Mouse (Mus musculus) heart, embryonic 10.5 days (tissue): ENCODE results near the gene Pde8b. TPM values are rescaled to one million over a fixed set of nuclear protein-coding genes. Genes with fewer than 3 reads are reported as not detected.

Experiments
- DNase-seq: peaks from one replicate; pipeline ENCODE4 v3.0.0-alpha.2; 2017; ENCODE audit warnings: low spot score
- H3K27ac ChIP-seq: fragments of 300-500 bp; sonication (generic); 2 replicates; pipeline ENCODE4 v1.5.1; 2016; ENCODE audit warnings: mild to moderate bottlenecking
- H3K27me3 ChIP-seq: fragments of 300-500 bp; sonication (generic); 2 replicates; pipeline ENCODE4 v1.6.1; 2016; ENCODE audit warnings: mild to moderate bottlenecking; ENCODE audit not compliant: poor library complexity, insufficient read depth, severe bottlenecking
- H3K36me3 ChIP-seq: fragments of 300-500 bp; sonication (generic); 2 replicates; pipeline ENCODE4 v1.6.1; 2016; ENCODE audit warnings: mild to moderate bottlenecking, moderate library complexity
- H3K4me1 ChIP-seq: fragments of 300-500 bp; sonication (generic); 2 replicates; pipeline ENCODE4 v1.6.1; 2016; ENCODE audit warnings: mild to moderate bottlenecking
- H3K4me3 ChIP-seq: fragments of 300-500 bp; sonication (generic); 2 replicates; pipeline ENCODE4 v1.5.1; 2016; ENCODE audit warnings: mild to moderate bottlenecking, moderate library complexity
- H3K9me3 ChIP-seq: fragments of 300-500 bp; sonication (generic); 2 replicates; pipeline ENCODE4 v1.6.1; 2016; ENCODE audit warnings: mild to moderate bottlenecking, moderate library complexity
- WGBS: fragments of 180-500 bp; shearing (Covaris S2); methylation state at CpG from one replicate; pipeline ENCODE4 v1.1.7; 2016; 5-methylcytosine and 5-hydroxymethylcytosine counted together
- polyA plus RNA-seq: library from polyadenylated mRNA; unstranded; fragments of >200 nt; fragmentation: Nextera tagmentation; extraction: Ambion mirVana; gene quantifications from 2 replicates; pipeline ENCODE4 v1.2.1, GENCODE M21; 2016

Pde8b gene
- polyA plus RNA-seq, 1 experiment from 2014 or later = 0.93 TPM

DNA sequence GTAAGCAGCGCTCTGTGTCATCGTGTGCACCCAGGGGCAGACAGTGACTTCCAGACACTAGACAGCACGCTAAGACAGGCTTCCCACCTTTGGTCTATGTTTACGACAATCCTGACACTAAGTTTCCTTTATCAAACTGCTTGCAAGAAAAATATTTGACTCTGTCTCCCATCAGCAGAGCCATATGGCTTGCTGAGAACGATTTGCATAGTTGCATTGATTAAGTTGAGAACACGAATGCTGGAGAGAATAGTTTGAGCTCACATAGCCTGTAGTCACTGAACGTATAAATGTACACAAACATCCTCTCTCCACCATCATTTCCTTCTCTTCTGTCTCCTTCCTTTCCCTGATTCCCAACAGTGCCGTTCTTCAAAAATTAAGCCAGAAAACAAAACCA is 49.3 kb downstream of the Pde8b start:
- H3K9me3 ChIP-seq = no peaks in the 10 kb centered on the region
- no peak overlapping the region for H3K4me3 ChIP-seq
- WGBS = 81% methylated on average over 8 of the region's 8 CpGs
- H3K4me1 ChIP-seq = no peaks in the 10 kb centered on the region
- no peak overlapping the region for H3K27ac ChIP-seq
- H3K36me3 ChIP-seq = no peaks in the 10 kb centered on the region
- DNase-seq = no peak
- no peaks in the 10 kb centered on the region for H3K27me3 ChIP-seq

GRCm38 (mm10) chr13:95200036-95200435 is 50.1 kb downstream of the Pde8b start:
- no peak for DNase-seq
- no peak overlapping the region for H3K4me3 ChIP-seq
- H3K36me3 ChIP-seq = no peaks in the 10 kb centered on the region

DNA sequence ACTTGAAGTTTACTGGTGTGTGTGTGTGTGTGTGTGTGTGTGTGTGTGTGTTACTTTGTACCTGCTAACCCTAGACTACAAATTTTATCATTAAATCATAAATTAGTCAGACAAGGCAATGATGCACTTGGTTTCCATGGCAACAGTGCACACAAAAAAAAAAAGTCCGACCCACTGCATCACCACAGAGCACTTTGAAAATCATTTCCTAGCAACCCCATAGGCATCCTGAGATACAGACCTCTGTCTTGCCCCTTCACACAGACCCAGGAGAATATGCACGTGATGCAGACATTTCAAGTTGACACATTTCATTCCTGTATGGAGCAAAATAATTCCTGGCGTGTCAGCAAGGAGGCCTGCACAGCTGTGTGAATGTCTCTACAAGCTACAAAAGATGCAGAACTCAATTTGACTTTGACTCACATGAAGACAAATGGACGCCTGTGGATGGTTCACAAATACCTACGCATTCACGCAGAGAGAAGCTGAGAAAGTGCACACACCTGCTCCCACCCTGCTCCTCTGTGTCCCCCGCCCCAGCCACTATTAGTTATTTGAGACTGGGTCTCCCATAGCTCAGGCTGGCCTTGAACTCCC is 53.9 kb downstream of the Pde8b start:
- Histone ChIP-seq H3K4me3 (no peak overlapping the region), H3K9me3 (no peaks in the 10 kb centered on the region), H3K27ac (no peak overlapping the region), H3K36me3 (no peaks in the 10 kb centered on the region), H3K27me3 (no peaks in the 10 kb centered on the region), H3K4me1 (no peaks in the 10 kb centered on the region)
- WGBS = 69% methylated on average over 7 of the region's 7 CpGs
- no peak for DNase-seq

More at GRCm38 (mm10) chr13:95200036-95200435, 50.1 kb downstream of the Pde8b start:
- Histone ChIP-seq H3K9me3 (no peaks in the 10 kb centered on the region), H3K27ac (no peak overlapping the region), H3K27me3 (no peaks in the 10 kb centered on the region), H3K4me1 (no peaks in the 10 kb centered on the region)

- Histone ChIP-seq H3K4me3 (no peak overlapping the region), H3K4me1 (no peaks in the 10 kb centered on the region), H3K27me3 (no peaks in the 10 kb centered on the region), H3K9me3 (no peaks in the 10 kb centered on the region), H3K27ac (no peak overlapping the region), H3K36me3 (no peaks in the 10 kb centered on the region)
- 83% methylated on average over 5 of the region's 5 CpGs for WGBS
- no peak for DNase-seq
Measured at GRCm38 (mm10) chr13:95191951-95192350, 58.2 kb downstream of the Pde8b start.

GRCm38 (mm10) chr13:95189111-95189510 is 61.0 kb downstream of the Pde8b start:
- Histone ChIP-seq H3K27me3 (no peaks in the 10 kb centered on the region), H3K27ac (no peak overlapping the region), H3K36me3 (no peaks in the 10 kb centered on the region), H3K9me3 (no peaks in the 10 kb centered on the region), H3K4me1 (no peaks in the 10 kb centered on the region), H3K4me3 (no peak overlapping the region)
- 80% methylated on average over 2 of the region's 2 CpGs for WGBS
- DNase-seq = no peak

DNA sequence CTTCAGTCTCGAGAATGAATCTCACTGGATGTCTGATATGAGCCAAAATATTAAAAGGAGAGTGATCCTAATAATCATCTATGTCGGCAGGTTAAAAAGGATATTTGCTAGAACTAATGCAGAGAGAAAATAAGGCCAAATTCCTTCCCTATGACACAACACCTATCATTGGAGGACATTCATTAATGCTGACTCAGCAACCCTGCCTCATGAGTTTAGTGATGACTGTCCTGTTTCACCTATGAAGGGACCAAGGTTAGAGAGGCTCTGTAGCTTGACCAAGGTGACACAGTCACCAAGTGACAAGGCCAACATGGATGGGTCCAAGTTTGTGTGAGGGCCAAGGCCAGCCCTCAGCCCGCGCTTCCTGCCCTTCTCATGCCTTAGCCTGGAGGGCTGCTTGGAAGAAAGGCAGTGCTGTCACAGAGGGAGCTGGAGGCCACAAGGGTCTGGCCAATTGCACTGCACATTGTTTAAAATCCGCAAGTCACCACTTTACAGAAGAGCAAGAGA is 62.9 kb downstream of the Pde8b start:
- Histone ChIP-seq H3K27me3 (no peaks in the 10 kb centered on the region), H3K4me3 (no peak overlapping the region), H3K9me3 (no peaks in the 10 kb centered on the region), H3K27ac (no peak overlapping the region), H3K4me1 (no peaks in the 10 kb centered on the region), H3K36me3 (no peaks in the 10 kb centered on the region)
- 86% methylated on average over 5 of the region's 5 CpGs for WGBS
- no peak for DNase-seq

GRCm38 (mm10) chr13:95186741-95187035 is 63.4 kb downstream of the Pde8b start:
- Histone ChIP-seq H3K4me3 (no peak overlapping the region), H3K4me1 (no peaks in the 10 kb centered on the region), H3K9me3 (no peaks in the 10 kb centered on the region), H3K27ac (no peak overlapping the region), H3K36me3 (no peaks in the 10 kb centered on the region), H3K27me3 (no peaks in the 10 kb centered on the region)
- DNase-seq = no peak
- WGBS = 74% methylated on average over 4 of the region's 4 CpGs

DNA sequence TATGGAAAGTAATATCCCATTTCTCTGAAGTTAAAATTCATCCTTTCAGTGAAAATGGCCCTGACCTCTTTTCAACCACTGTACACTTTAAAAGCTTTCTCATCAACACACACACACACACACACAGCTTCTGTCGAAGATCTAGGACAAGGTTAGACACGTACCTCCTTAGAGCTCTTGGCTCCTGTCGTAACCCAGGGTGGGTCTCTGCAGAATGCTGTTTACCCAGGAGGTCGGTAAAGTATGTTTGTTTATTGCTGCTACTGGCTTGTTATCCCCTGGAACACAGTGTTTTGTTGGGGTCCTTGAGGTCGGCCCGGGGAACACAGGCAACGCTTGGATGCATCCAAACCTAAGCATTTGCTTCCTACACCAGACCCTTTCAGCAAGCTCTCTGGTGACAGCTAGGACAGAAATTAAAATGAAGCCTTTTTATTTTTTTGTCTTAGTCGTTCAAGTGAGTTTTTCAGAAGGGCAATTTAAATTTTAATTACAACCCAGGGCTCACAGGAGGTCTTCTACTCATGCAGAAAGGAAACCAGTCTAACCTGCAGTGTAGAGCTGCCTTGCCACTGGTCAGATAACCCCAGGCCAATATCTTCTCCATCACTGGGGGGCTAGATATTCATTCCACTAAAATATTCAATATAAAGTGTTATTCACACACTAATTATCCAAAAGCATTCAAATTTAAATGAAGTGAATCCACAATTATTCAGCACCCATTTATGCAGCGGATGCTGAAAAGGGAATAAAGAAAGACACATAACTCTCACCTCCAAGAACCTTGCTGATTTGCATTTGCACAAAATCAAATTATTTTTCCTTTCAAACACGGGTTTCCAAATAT is 64.0 kb downstream of the Pde8b start:
- Histone ChIP-seq H3K9me3 (no peaks in the 10 kb centered on the region), H3K4me1 (no peaks in the 10 kb centered on the region), H3K27me3 (no peaks in the 10 kb centered on the region), H3K4me3 (no peak overlapping the region), H3K36me3 (no peaks in the 10 kb centered on the region), H3K27ac (no peak overlapping the region)
- 62% methylated on average over 10 of the region's 10 CpGs for WGBS
- no peak for DNase-seq

DNA sequence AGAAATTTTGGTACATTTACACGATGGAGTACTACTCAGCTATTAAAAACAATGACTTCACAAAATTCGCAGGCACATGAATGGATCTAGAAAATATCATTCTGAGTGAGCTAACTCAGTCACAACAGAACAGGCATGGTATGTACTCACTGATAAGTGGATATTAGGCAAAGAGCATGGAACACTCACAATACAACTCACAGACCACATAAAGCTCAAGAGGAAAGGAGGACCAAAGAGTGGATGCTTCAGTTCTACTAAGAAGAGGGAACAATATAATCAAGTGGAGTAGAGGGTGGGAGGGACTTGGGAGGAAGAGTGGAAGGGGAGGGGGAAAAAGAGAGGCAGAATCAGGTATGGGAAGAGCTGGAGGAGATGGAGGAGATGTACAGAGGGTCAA is 66.5 kb downstream of the Pde8b start:
- H3K27me3 ChIP-seq = peaks cover under 1% of the 10 kb centered on the region; the same call in 1 of the 2 replicates
- no peaks in the 10 kb centered on the region for H3K9me3 ChIP-seq
- H3K36me3 ChIP-seq = no peaks in the 10 kb centered on the region
- no peak for DNase-seq
- no peaks in the 10 kb centered on the region for H3K4me1 ChIP-seq
- H3K27ac ChIP-seq = no peak overlapping the region
- 84% methylated on average over 2 of the region's 2 CpGs for WGBS
- H3K4me3 ChIP-seq = no peak overlapping the region

GRCm38 (mm10) chr13:95180208-95180607 is 69.9 kb downstream of the Pde8b start:
- 82% methylated on average over 2 of the region's 2 CpGs for WGBS
- H3K4me3 ChIP-seq = no peak overlapping the region

DNA sequence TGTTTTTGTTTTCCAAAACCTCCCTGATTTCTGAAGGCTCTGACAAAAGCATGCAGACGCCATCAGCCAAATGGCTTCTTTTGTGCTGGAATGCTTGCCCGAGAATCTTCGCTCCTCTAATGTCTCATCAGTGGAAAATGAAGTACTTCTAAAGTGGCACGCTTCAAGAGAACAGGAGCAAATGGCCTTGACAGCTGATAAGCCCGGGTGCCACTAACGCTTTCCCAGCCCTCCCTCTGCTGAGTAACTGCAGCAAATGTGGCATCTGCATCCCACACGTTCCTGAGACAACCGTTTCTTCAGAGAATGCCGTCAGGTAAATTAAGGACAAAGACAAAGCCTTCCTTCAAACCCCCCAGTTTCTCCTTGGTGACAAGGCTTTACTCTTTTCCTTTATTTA is 72.8 kb downstream of the Pde8b start:
- no peak overlapping the region for H3K27ac ChIP-seq
- H3K36me3 ChIP-seq = no peaks in the 10 kb centered on the region
- WGBS = 14% methylated on average over 9 of the region's 9 CpGs
- H3K4me1 ChIP-seq = 0 out of 2 replicates have a peak, but pooled peaks cover 9% of the 10 kb centered on the region
- DNase-seq = no peak
- H3K27me3 ChIP-seq = peaks cover 18% of the 10 kb centered on the region
- no peaks in the 10 kb centered on the region for H3K9me3 ChIP-seq
- no peak overlapping the region for H3K4me3 ChIP-seq

More at GRCm38 (mm10) chr13:95180208-95180607, 69.9 kb downstream of the Pde8b start:
- Histone ChIP-seq H3K9me3 (no peaks in the 10 kb centered on the region), H3K27me3 (peaks cover 14% of the 10 kb centered on the region), H3K36me3 (no peaks in the 10 kb centered on the region), H3K4me1 (0 out of 2 replicates have a peak, but pooled peaks cover 9% of the 10 kb centered on the region), H3K27ac (no peak overlapping the region)
- no peak for DNase-seq

DNA sequence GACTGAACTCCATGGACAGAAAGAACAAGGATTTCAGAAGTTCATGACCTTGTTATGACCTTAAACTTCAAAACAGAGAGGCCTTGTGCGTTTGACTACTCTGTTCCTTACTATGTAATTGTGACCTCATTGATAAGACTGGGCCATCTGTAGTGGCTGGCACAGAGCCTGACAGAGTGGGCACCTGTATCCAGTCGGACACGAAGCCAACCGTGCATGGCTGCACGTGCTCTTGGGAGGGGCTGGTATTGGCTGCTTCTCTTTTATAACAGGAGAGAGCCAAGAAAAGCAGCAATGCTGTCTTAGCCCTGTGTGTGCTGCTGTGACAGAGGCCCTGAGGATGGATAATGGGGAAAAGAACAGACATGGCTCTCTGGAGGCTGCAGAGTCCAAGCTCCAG is 73.7 kb downstream of the Pde8b start:
- WGBS = 60% methylated on average over 5 of the region's 5 CpGs
- no peaks in the 10 kb centered on the region for H3K9me3 ChIP-seq
- H3K27me3 ChIP-seq = peaks cover 20% of the 10 kb centered on the region
- no peak overlapping the region for H3K4me3 ChIP-seq
- H3K4me1 ChIP-seq = 0 out of 2 replicates have a peak, but pooled peaks cover 9% of the 10 kb centered on the region
- no peak for DNase-seq
- no peak overlapping the region for H3K27ac ChIP-seq
- H3K36me3 ChIP-seq = no peaks in the 10 kb centered on the region

- WGBS = 65% methylated on average over 6 of the region's 6 CpGs
- DNase-seq = no peak
- Histone ChIP-seq H3K4me1 (0 out of 2 replicates have a peak, but pooled peaks cover 9% of the 10 kb centered on the region), H3K27me3 (peaks cover 23% of the 10 kb centered on the region), H3K36me3 (no peaks in the 10 kb centered on the region), H3K27ac (no peak overlapping the region), H3K9me3 (no peaks in the 10 kb centered on the region), H3K4me3 (no peak overlapping the region)
Measured at GRCm38 (mm10) chr13:95174253-95174652, 75.9 kb downstream of the Pde8b start.
